Mouse (Mus musculus) adrenal gland, postnatal 36 days (tissue): Measurements from ENCODE around the gene Zfyve1. TPM values are rescaled to one million over a fixed set of nuclear protein-coding genes. Genes with fewer than 3 reads are reported as not detected.

ENCODE experiments used
- DNase-seq, 2 experiments: peaks; one replicate each; pipeline ENCODE4 v3.0.0; 2021; ENCODE audit warnings: mixed read lengths in 1 of 2
- total RNA-seq, 2 experiments: library from RNA; stranded (reverse); gene quantifications; 2 replicates each; pipeline ENCODE4 v1.2.3; 2021

Gene Zfyve1
- total RNA-seq, 2 experiments from 2014 or later = 35.8 to 36.0 TPM

GRCm38 (mm10) chr12:83580283-83580682 lies 16.7 kb downstream of the Zfyve1 start:
- no peak for DNase-seq

- DNase-seq = peak; percentile 46 to 56
Measured at GRCm38 (mm10) chr12:83578896-83579569, 18.0 kb downstream of the Zfyve1 start.

GRCm38 (mm10) chr12:83578356-83578755 lies 18.7 kb downstream of the Zfyve1 start:
- DNase-seq = no peak

DNA sequence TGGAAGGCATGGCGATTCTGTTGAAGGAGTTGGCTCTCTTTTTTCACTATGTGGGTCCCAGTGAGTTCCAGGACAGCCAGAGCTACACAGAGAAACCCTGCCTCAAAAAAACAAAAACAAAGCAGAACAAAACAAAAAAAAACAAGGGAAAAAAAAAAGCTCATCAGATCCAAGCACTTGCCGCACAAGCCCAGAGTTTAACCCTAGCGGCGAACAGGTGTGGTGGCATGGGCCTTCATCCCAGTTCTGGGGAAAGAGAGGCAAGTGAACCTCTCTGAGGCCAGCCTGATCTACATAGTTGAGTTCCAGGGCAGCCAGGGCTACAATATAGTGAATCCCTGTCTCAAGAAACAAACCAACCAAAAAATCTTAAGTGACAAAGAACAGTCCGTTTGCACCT lies 19.6 kb downstream of the Zfyve1 start:
- DNase-seq = no peak

GRCm38 (mm10) chr12:83572717-83573116 lies 24.3 kb downstream of the Zfyve1 start:
- DNase-seq = no peak

GRCm38 (mm10) chr12:83569866-83570265 lies 27.2 kb downstream of the Zfyve1 start:
- DNase-seq = no peak

DNA sequence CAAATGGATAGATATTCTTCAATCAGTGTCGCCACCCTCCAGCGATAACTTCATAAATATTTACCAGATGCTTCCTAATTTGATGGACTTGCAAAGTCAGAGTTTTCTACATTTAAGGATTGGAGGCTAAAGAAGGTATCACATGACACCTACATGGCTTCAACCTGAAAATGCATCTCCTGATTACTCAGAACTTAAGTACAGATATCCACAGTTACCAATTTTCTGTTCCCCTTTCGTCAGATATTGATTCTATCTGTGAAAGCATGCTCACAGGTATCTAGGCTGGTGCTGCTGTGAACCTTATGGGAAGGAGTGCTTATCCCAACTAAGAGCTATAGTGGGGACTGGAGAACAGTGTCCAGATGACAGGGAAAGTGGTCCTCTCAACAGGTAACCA lies 34.4 kb downstream of the Zfyve1 start:
- no peak for DNase-seq

DNA sequence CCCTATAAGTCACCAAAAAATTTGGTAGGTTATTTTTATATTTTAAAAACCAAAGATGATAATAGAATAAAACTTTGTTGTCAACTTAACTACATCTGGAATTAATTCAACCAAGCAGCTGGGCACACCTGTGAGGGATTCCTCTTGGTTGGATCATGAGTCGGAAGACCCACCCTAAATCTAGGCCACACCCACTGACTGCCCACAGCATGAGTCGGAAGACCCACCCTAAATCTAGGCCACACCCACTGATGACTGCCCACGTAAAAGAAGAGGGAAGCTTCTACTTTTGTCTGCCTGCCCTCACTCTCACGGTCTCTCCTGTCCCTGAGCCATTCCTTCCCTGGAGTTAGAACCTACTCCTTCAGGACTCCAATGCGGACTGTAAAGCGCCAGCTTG lies 36.8 kb downstream of the Zfyve1 start:
- DNase-seq = no peak

DNA sequence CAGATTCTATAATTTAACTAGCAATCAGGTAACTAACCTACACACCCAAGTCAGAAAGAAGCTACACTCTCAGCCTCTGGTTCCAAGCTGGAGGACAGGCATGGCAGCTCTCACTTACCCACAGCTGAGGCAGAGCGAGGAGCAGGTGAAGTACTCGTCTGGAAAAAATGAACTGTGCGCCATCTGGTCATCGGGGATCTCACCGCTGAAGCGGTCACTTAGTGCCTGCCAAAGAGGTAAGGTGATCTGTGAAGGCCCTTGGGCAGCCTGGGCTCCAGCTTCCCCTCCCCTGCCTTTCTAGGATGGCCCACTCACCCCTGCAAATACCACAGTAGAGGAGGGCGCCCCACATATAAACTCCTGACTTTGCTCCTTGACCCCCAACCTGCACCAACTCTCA lies 38.5 kb downstream of the Zfyve1 start:
- DNase-seq = no peak

DNA sequence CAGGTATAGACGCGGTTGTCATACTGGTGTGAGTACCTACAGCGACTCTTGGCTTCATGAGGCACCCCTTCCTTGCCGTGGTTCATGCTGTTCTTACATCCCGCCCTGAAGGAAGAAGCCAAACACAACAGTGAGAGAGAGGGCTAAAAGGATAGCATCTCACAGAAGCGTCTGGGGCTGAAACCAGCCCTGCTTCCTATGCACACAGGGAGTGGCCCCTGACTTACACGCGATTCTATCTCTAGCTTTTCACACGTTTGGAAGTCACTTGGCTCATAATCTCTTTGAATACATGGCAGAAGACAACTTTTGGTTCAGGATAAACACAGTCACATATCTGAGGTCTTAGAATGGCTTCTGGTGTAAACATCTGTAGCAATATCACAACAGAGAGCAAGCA lies 41.4 kb downstream of the Zfyve1 start:
- DNase-seq = no peak

- DNase-seq = no peak
Measured at GRCm38 (mm10) chr12:83553816-83554215, 43.2 kb downstream of the Zfyve1 start.

- DNase-seq = no peak
Measured at GRCm38 (mm10) chr12:83551305-83551704, 45.7 kb downstream of the Zfyve1 start.

- DNase-seq = no peak
Measured at GRCm38 (mm10) chr12:83544791-83545190, 52.2 kb downstream of the Zfyve1 start.

- no peak for DNase-seq
Measured at GRCm38 (mm10) chr12:83543997-83544396, 53.0 kb downstream of the Zfyve1 start.

- DNase-seq = peak in 1 of 2 experiments; percentile 39
Measured at GRCm38 (mm10) chr12:83536039-83536438, 61.0 kb downstream of the Zfyve1 start.

GRCm38 (mm10) chr12:83535428-83535827 lies 61.6 kb downstream of the Zfyve1 start:
- DNase-seq = no peak

DNA sequence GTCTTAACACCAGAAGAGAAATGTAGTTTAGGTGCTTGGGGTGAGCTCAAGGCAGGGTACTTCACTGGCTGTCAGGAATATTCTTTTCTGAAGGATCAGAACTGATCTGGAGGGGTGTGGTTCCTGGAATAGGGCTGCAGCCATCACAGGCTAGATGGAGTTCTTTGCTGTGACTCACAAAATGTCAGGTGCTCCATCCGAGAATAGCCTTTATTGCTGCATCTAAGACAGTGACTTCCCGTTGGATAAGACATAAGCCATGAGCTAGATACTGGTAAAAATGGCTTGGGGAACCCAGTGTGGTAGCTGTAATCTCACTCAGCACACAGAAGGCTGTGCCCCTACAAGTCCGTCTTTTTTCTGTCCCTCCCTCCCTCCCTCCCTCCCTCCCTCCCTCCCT lies 62.8 kb downstream of the Zfyve1 start:
- no peak for DNase-seq

DNA sequence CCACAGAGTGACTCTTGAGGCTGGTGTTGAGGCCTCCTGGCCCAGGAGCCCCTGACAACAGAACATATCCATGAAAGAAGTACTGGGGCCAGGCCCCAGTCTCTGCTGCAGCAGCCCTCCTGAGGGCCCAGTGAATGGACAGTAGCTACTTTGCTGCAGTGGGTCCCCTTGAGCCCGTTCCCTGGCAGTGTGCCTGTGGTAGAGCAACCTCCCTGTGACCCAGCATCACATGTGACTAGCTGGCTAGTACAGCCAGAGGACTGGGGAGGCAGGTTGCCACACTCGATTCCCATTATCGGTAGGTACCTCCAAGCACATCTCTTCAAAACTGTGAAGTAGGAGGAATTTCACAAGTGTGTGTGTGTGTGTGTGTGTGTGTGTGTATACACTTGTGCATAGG lies 64.1 kb downstream of the Zfyve1 start:
- DNase-seq = peak in 1 of 2 experiments; percentile 53

- no peak for DNase-seq
Measured at GRCm38 (mm10) chr12:83531992-83532391, 65.0 kb downstream of the Zfyve1 start.

DNA sequence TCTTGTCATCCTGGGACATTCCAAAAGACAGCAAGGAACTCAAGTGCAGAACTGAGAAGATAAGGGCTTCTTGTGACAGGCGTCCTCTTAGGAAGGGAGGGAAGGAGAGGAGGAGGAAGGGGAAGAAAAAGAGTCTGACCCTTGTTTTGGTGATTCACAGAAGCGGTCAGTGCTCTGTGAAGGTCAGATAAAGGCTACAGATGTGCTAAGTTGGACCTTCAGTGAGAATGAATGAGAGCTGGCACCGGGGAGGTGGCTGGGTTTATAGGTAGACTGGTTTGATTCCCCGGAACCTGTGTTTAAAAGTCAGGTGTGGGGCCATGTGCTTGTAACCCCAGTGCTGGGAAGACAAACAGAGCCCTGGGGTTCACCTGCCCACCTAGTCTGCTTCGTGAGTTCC lies 68.4 kb downstream of the Zfyve1 start:
- no peak for DNase-seq

- DNase-seq = no peak
Measured at GRCm38 (mm10) chr12:83527816-83528215, 69.2 kb downstream of the Zfyve1 start.

DNA sequence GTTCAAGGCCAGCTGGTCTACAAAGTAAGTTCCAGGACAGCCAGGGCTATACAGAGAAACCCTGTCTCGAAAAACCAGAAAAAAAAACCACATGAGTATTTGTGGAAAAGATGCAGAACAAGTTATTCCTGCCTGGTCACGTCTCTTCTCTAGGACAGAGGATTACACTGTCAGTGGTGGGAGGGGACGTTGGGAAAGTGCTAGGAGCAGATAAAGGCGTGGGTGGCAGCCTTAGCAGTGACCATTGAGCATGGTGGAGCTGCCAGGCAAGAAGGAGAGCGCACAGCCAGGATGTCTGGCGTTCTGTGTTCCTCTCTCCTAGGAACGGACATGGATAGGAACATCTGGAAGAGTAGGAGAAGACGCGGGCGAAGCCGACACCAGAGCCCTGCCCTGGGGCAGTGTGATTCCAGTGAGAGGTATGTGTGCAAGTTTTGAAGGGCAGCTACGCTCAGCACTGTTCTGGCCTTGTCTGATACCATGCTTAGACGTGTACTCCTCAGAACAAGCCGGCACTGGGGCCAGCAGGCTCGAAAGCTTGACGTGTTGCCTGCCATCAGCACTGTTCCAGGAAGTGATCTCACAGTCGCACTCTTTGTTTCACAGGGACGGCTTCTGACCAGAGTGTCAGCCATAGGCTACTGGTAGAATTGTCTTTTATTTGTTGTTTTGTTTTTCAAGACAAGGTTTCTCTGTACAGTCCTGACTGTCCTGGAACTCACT lies 71.0 kb downstream of the Zfyve1 start:
- peak in 1 of 2 experiments; percentile 33 for DNase-seq

DNA sequence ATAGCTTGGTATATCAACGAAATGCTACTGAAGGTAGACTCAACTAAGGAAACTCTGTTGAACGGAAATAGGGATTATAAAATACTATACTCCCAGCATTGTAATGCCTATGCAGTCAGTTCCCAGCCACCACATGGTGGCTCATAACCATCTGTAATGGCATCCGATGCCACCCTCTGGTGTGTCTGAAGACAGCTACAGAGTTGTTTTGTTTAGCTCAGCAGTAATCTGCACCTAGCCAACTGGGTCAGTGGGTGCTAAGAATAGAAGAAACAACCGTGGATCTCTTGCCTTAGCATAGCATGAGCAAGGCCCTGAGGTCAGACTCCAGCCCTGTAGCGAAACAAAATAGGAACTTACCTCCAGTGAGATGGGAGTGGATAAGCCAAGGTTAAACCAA lies 72.7 kb downstream of the Zfyve1 start:
- DNase-seq = no peak

GRCm38 (mm10) chr12:83523892-83524291 lies 73.1 kb downstream of the Zfyve1 start:
- DNase-seq = peak; percentile 36 to 41
